In the genomic region with DNA sequence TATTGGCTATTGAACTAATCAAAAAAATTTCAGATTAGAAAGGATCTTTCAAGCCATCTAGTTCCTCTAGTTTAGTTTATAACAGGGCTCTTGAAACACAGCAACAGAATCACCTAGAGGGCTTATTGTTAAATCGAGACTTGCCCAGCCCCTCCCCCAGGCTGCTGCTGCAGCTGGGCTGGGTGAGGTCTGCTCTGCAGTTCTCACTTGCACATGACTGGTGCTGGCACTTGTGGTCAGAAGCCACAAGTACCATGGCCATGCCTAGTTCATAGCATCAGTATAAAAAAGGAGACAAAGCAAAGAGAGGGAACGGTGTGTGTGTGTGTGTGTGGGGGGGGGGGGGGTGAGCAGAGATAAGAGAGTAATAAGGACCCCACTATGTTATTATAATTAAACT, we compare ENCODE assay signal across 8 mouse cellular contexts. TPM values are rescaled to one million over a fixed set of nuclear protein-coding genes. Genes with fewer than 3 reads are reported as not detected.
A peak's percentile ranks its signal among the peaks of the same experiment; 100 is the strongest.
DNase-seq lines count a peak whose midpoint lies in the region; ATAC-seq lines count a peak whose summit lies in the region.

No protein-coding gene starts in this region.

- peaks cover 7% of the 10 kb centered on the region for H3K4me1 ChIP-seq in forebrain, embryonic 15.5 days

- peak; percentile 10 to 16 for DNase-seq in adrenal gland, postnatal 36 days
- no peak for DNase-seq in adrenal gland, postnatal 10 days
- peak; percentile 63 for DNase-seq in 3134 (ENCODE audit: extremely low read depth, insufficient read length, low spot score)
- no peak for DNase-seq in right cerebral cortex, postnatal 25 days
- no peak for DNase-seq in cerebellum, adult 9-10 months

- no peak overlapping the region for H3K27ac ChIP-seq in forebrain, embryonic 15.5 days (replicated peaks)

- H3K9ac ChIP-seq in forebrain, embryonic 15.5 days (replicated peaks) = no peak overlapping the region

- H3K4me2 ChIP-seq in forebrain, embryonic 15.5 days (replicated peaks) = no peak overlapping the region

- WGBS in forebrain, embryonic 15.5 days = 35% methylated on average over 2 of the region's 2 CpGs

- H3K9me3 ChIP-seq in forebrain, embryonic 15.5 days = no peaks in the 10 kb centered on the region

- no peaks in the 10 kb centered on the region for H3K27me3 ChIP-seq in forebrain, embryonic 15.5 days

- no peak overlapping the region for H3K4me3 ChIP-seq in forebrain, embryonic 15.5 days

- ATAC-seq in forebrain, embryonic 15.5 days (replicated peaks) = peak; percentile 32; the same call in 1 of the 2 replicates
- peak; percentile 42; the same call in 1 of the 2 replicates for ATAC-seq in monocyte, adult 5-6 weeks (replicated peaks; ENCODE audit: insufficient number of reproducible peaks, low FRiP score, low TSS enrichment, poor library complexity, severe bottlenecking)
- ATAC-seq in inflammation-experienced regulatory T-cells, adult 6 months = no peak

- H3K36me3 ChIP-seq in forebrain, embryonic 15.5 days = no peaks in the 10 kb centered on the region

RNA-seq across cellular contexts. Expression of a gene that starts 15.7 kb away (rescaled TPM):
- 1 to 10 TPM; 2.8 to 3.2 TPM for total RNA-seq in adrenal gland, postnatal 36 days (2021)
- 1 to 10 TPM; 5.2 to 7.2 TPM for total RNA-seq in adrenal gland, postnatal 10 days (2021)
- 45.1 and 51.9 TPM in 2 replicates for polyA plus RNA-seq in forebrain, embryonic 15.5 days (2015; fragmentation: Nextera tagmentation; extraction: Ambion mirVana)
- total RNA-seq in monocyte, adult 5-6 weeks (2017) = not detected in 3 replicates
- not detected for polyA plus RNA-seq in inflammation-experienced regulatory T-cells, adult 6 months (2017; shearing (Covaris generic))

Comparison
In these comparisons a context has a peak if more than half of its experiments do, and no peak if none do; other contexts are left out.
1. DNase-seq: peak in adrenal gland, postnatal 36 days (2 of 2) and 3134 (single experiment); none in adrenal gland, postnatal 10 days (single experiment), right cerebral cortex, postnatal 25 days (single experiment) and cerebellum, adult 9-10 months (single experiment).